24 mouse cellular contexts compared by ENCODE assay signal in genomic region chr10:121543577-121543976, GRCm38 (mm10).
"Had no signal": no experiment of that assay in that cellular context is flagged by ENCODE, and none has a peak within 500 bp of the region (broad histone marks: within the 10 kb centered on the region; RNA-seq: fewer than 3 reads in every experiment).

No protein-coding gene starts in this region.

- H3K4me3 ChIP-seq: gastrocnemius, adult 2 months; heart, embryonic 12.5 days; hindbrain, embryonic 10.5 days; hindbrain, embryonic 12.5 days; layer of hippocampus, adult 2 months; left cerebral cortex, adult 2 months; limb, embryonic 13.5 days; limb, embryonic 15.5 days; liver, embryonic 12.5 days had no signal

- H3K9me3 ChIP-seq: heart, embryonic 12.5 days; hindbrain, embryonic 10.5 days; hindbrain, embryonic 12.5 days; limb, embryonic 13.5 days; limb, embryonic 15.5 days; liver, embryonic 12.5 days had no signal

- H3K27me3 ChIP-seq: heart, embryonic 12.5 days; hindbrain, embryonic 12.5 days; limb, embryonic 13.5 days; limb, embryonic 15.5 days; liver, embryonic 12.5 days had no signal

- H3K27ac ChIP-seq: gastrocnemius, adult 2 months; hindbrain, embryonic 10.5 days; hindbrain, embryonic 12.5 days; hindbrain, embryonic 14.5 days; layer of hippocampus, adult 2 months; left cerebral cortex, adult 2 months; limb, embryonic 13.5 days; limb, embryonic 15.5 days; liver, embryonic 12.5 days had no signal

- H3K4me2 ChIP-seq: heart, embryonic 12.5 days; hindbrain, embryonic 12.5 days; hindbrain, embryonic 14.5 days; limb, embryonic 13.5 days; limb, embryonic 15.5 days; liver, embryonic 12.5 days had no signal

- H3K9ac ChIP-seq: heart, embryonic 12.5 days; hindbrain, embryonic 12.5 days; hindbrain, embryonic 14.5 days; limb, embryonic 13.5 days; limb, embryonic 15.5 days; liver, embryonic 12.5 days had no signal

- ATAC-seq: hindbrain, embryonic 16.5 days; inflammation-experienced regulatory T-cells, adult 6 months; intestine, embryonic 16.5 days; liver, embryonic 12.5 days had no signal

- DNase-seq: gastrocnemius, adult 2 months; gastrocnemius, postnatal 10 days; gastrocnemius, postnatal 25 days; heart, adult 18-20 months; heart, postnatal 10 days; heart, postnatal 4 days; kidney, adult 18-20 months; kidney, adult 8-10 months; kidney, postnatal 10 days; kidney, postnatal 25 days; kidney, postnatal 4 days; left cerebral cortex, postnatal 4 days had no signal

- H3K4me1 ChIP-seq: hindbrain, embryonic 10.5 days; hindbrain, embryonic 12.5 days; limb, embryonic 13.5 days; limb, embryonic 15.5 days had no signal
